Mouse (Mus musculus): ENCODE data around the gene Pitpnc1.

The Pitpnc1 gene

GRCm38 (mm10) chr11:107265861-107266260, 204.6 kb downstream of the Pitpnc1 start:
- DNase-seq = no peak

GRCm38 (mm10) chr11:107264889-107265615, 205.4 kb downstream of the Pitpnc1 start:
- no peak for DNase-seq

- DNase-seq = no peak
Observed at GRCm38 (mm10) chr11:107263838-107264237, 206.7 kb downstream of the Pitpnc1 start.

- DNase-seq = no peak
Observed at GRCm38 (mm10) chr11:107259428-107259827, 211.1 kb downstream of the Pitpnc1 start.

- DNase-seq = peak; percentile 88
Observed at GRCm38 (mm10) chr11:107255185-107255584, 215.3 kb downstream of the Pitpnc1 start.

GRCm38 (mm10) chr11:107254181-107254580, 216.3 kb downstream of the Pitpnc1 start:
- no peak for DNase-seq

- no peak for DNase-seq
Observed at GRCm38 (mm10) chr11:107252026-107252425, 218.5 kb downstream of the Pitpnc1 start.

- no peak for DNase-seq
Observed at GRCm38 (mm10) chr11:107251460-107251859, 219.0 kb downstream of the Pitpnc1 start.

- DNase-seq = no peak
Observed at GRCm38 (mm10) chr11:107250882-107251281, 219.6 kb downstream of the Pitpnc1 start.

GRCm38 (mm10) chr11:107248753-107249152, 221.7 kb downstream of the Pitpnc1 start:
- DNase-seq = peak; percentile 81

GRCm38 (mm10) chr11:107245657-107246056, 224.8 kb downstream of the Pitpnc1 start:
- no peak for DNase-seq

GRCm38 (mm10) chr11:107243126-107243525, 227.4 kb downstream of the Pitpnc1 start:
- no peak for DNase-seq

GRCm38 (mm10) chr11:107241678-107242077, 228.8 kb downstream of the Pitpnc1 start:
- peak; percentile 29 for DNase-seq

- DNase-seq = no peak
Observed at GRCm38 (mm10) chr11:107238506-107238905, 232.0 kb downstream of the Pitpnc1 start.

GRCm38 (mm10) chr11:107237532-107237931, 233.0 kb downstream of the Pitpnc1 start:
- DNase-seq = no peak

GRCm38 (mm10) chr11:107233252-107233890, 237.1 kb downstream of the Pitpnc1 start:
- no peak for DNase-seq

- no peak for DNase-seq
Observed at GRCm38 (mm10) chr11:107230128-107230527, 240.4 kb downstream of the Pitpnc1 start.

- no peak for DNase-seq
Observed at GRCm38 (mm10) chr11:107226431-107226830, 244.1 kb downstream of the Pitpnc1 start.

GRCm38 (mm10) chr11:107226013-107226412, 244.5 kb downstream of the Pitpnc1 start:
- DNase-seq = no peak

- no peak for DNase-seq
Observed at GRCm38 (mm10) chr11:107225301-107225700, 245.2 kb downstream of the Pitpnc1 start.

GRCm38 (mm10) chr11:107223667-107224214, 246.8 kb downstream of the Pitpnc1 start:
- DNase-seq = no peak

GRCm38 (mm10) chr11:107223169-107223561, 247.3 kb downstream of the Pitpnc1 start:
- DNase-seq = no peak

GRCm38 (mm10) chr11:107222531-107223168, 247.8 kb downstream of the Pitpnc1 start:
- no peak for DNase-seq

GRCm38 (mm10) chr11:107215111-107215510, 255.4 kb downstream of the Pitpnc1 start:
- DNase-seq = no peak
